Mouse (Mus musculus): Measurements from ENCODE around the gene Emp3.
"Not testable (repeated sequence)": the region's sequence is repeated elsewhere in the genome, so short reads cannot be mapped to it uniquely, and the experiment has no call there.

Emp3 gene

GRCm38 (mm10) chr7:45921242-45921621 is at the start of gene Emp3:
Emp3 (minus strand) TSS chr7:45921404.
- no peak for DNase-seq (ENCODE audit: low spot score)

GRCm38 (mm10) chr7:45956611-45957010 is 35.4 kb upstream of the Emp3 start:
- no peak for DNase-seq (ENCODE audit: low spot score)

DNA sequence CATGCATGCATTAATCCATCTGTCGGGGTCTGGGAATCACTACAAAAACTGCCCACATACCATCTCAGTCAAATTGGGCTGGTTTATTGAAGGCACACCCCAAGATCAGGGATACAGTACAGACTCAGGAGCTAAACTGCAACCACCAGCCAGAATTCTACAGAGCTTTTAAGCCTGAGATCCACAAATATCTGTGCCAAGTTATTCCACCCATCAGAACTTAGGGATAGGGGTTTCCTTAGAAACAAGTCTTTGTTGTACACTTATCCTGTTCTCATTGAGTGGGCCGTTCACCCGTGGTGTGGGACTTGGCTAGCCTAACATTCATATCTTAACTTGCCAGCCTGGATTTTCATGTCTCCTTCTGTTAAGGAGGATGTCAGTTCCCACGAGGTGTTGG is 27.9 kb upstream of the Emp3 start:
- DNase-seq (ENCODE audit: low spot score), result no peak

DNA sequence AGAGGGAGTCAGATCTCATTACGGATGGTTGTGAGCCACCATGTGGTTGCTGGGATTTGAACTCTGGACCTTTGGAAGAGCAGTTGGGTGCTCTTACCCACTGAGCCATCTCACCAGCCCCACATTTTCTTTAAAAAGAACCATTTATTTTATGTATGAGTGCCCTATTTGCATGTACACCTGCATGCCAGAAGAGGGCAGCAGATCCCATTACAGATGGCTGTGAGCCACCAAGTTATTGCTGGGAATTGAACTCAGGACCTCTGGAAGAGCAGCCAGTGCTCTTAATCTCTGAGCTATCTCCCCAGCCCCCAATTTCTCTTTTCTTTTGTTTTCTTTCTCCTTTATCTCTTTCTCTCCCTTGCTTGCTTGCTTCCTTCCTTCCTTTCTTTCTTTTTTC is 22.1 kb upstream of the Emp3 start:
- not testable (repeated sequence) for DNase-seq (ENCODE audit: low spot score)

DNA sequence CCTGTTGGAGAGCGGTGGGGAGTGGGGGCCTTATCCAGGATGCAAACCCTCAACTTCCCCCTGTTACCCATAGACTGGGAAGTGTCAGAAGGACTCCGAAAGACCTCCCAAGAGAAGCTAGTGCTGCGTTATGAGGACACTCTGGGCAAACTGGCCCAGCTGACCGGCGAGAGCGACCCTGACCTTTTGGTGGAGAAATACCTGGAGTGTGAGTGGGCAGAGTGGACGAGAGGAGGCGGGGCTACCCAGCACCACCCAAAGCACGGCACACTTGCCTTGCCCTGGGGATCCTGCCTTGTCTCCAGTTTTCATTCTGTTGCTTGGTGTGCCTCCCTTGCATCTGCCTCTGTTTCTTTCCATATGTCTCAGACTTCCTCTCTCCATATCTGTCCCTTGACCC is 20.8 kb upstream of the Emp3 start:
- DNase-seq (ENCODE audit: low spot score), result no peak

DNA sequence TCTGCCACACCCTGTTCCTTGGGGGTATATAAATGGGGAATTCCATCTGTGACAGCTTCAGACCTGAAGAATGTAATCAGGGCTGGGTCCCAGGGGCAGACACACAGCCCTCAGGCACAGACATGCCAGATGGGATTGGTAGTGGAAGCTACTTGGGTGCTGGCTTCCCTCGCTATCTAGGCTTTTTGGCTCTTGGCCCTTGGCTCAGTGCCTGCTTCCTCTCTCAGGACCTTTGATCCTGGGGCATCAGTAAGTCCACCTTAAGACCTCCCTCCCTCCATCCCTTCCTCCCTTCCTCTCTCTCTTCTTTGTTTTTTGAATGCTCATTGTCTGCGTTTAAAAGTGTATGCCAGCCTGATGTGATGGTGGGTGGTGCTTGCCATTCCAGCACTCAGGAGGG is 18.6 kb upstream of the Emp3 start:
- no peak for DNase-seq (ENCODE audit: low spot score)

- DNase-seq (ENCODE audit: low spot score), result peak; percentile 87
These were observed 13.9 kb upstream of the Emp3 start for GRCm38 (mm10) chr7:45935114-45935513.

DNA sequence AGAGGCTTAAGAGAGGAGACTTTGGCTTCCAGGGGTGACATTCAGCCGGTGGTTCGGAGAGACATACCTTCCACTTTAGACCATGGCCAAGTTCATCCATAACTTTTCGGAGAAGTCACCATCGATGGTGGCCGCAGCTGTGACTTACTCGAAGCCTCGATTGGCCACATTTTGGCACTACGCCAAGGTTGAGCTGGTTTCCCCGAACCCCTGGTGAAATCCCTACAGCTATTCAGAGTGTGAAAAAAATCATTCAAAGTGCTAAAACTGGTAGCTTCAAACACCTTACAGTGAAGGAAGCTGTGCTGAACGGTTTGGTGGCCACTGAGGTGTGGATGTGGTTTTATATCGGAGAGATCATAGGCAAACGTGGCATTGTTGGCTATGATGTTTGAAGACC is 12.6 kb upstream of the Emp3 start:
- DNase-seq (ENCODE audit: low spot score), result not testable (repeated sequence)

DNA sequence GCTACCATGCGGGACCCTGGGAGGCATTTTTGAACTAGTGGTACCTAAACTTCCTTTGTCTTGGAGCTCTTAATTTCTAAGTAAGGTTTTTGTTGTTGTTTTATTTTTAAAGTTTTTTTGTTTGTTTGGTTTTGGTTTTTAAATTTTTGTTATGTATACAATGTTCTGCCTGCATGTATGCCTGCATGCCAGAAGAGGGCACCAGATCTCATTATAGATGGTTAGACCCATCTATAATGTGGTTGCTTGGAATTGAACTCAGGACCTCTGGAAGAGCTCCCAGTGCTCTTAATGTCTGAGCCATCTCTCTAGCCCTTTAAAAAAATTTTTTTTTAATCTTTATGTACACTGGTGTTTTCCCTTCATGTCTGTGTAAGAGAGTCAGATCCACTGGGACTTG is 8.5 kb upstream of the Emp3 start:
- no peak for DNase-seq (ENCODE audit: low spot score)

- DNase-seq (ENCODE audit: low spot score), result no peak
These were observed 7.6 kb upstream of the Emp3 start for GRCm38 (mm10) chr7:45928626-45929295.

GRCm38 (mm10) chr7:45924429-45924816 is 3.2 kb upstream of the Emp3 start:
- DNase-seq (ENCODE audit: low spot score), result no peak

- DNase-seq (ENCODE audit: low spot score), result peak; percentile 83
These were observed 2.7 kb upstream of the Emp3 start, which contains the start of gene Ccdc114 for GRCm38 (mm10) chr7:45923762-45924428. Ccdc114 (plus strand) TSS chr7:45924072.

DNA sequence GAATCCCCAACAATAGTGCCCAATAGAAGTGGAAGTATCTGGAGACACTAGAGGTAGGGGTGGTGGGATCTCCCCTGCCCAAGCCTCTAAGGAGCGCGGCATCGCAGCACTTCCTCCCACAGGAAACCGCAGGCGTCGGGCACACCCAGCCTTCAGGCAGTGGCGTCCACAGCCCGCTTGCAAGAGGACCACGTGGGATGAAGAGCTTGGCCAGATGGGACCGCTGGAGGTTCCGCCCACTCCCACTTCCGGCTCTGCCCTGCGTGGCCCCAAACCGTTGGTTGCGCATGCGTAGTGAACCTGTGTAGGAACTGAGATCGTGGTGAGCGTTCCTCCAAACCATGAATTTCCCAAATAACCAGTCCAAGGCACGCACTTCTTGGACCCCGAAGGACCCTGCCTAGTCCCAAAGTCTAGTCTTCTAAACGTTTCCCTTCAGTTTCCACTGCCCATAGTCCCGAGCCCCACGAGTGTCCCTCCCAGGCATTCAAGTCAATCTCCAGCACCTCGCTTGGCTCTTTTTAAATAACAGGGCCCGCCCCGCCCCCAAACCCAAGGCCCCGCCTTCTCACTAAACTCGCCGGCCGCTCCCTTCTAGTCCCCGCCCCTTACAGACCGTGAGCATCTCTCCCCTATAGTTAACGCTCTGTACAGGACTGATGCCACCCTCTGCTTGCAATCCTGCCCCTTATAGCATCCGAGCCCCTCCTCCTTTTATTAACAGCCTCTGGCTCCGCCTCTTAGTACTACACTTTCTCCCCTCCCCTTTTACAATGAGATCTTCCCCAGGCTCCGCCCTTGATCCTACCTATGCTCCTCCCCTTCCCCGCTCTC is 1.9 kb upstream of the Emp3 start:
- DNase-seq (ENCODE audit: low spot score), result peak; percentile 98

DNA sequence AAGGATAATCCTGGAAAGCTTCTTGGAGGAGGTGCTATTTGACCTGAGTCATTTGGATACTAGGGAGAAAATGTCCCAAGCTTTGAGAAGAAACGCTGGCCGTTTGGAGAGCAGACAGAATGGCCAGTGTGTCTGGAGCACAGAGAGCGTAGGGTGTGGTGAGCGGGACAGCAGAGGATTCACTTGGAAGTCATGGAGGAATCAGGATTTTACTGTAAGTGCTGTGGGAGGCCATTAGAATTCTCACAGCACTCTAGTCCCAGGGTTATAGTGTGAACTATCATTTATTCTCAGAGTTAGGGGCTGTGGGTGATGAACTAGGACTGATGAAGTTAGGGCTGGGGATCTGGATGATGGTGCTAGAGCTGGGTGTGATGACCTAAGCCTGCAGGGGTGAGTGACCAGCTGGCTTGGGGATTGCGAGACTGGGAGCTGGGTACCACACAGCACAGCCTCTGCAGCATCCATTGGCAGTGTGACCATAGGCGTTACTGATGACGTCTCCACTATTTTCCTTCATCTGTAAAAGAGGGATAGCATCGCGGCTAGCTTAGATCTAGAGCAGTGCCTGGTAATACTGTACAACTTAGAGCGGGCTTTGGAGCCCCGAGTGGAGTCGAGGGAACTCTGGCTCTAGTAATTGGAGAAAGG is 871 bp upstream of the Emp3 start:
- DNase-seq (ENCODE audit: low spot score), result no peak

GRCm38 (mm10) chr7:45920583-45921241 is 492 bp downstream of the Emp3 start:
- no peak for DNase-seq (ENCODE audit: low spot score)

- no peak for DNase-seq (ENCODE audit: low spot score)
These were observed 1.4 kb downstream of the Emp3 start for GRCm38 (mm10) chr7:45919761-45920160.

DNA sequence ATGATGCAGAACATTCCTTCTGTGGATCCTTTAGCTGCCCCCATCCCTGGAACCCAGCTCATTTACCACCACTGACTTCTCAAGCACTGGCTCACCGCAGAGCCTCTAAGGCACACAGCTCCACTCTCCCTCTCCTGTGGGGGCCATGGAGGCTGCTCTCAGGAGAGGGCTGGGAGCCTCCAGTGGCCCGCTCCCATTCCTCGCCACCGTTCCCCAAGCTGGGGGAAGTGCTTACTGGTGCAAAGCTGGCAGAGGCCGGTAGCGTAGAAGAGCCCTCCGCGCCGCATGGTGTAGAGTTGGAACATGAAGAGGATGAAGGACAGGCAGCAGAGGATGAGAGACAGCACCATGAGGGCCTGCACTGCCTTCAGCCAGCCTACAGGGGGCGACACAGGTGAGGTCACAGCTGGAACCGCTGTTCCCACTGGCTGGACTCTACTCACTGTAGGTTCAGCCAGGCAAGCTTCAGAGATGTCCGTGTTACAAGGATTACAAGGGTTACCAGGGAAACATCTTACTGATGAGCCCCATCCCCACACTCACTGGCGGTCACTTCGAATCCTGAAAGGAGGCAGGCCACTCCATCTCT is 2.0 kb downstream of the Emp3 start:
- no peak for DNase-seq (ENCODE audit: low spot score)

GRCm38 (mm10) chr7:45917926-45918325 is 3.3 kb downstream of the Emp3 start:
- no peak for DNase-seq (ENCODE audit: low spot score)

- DNase-seq (ENCODE audit: low spot score), result no peak
These were observed 4.0 kb downstream of the Emp3 start for GRCm38 (mm10) chr7:45917004-45917704.

DNA sequence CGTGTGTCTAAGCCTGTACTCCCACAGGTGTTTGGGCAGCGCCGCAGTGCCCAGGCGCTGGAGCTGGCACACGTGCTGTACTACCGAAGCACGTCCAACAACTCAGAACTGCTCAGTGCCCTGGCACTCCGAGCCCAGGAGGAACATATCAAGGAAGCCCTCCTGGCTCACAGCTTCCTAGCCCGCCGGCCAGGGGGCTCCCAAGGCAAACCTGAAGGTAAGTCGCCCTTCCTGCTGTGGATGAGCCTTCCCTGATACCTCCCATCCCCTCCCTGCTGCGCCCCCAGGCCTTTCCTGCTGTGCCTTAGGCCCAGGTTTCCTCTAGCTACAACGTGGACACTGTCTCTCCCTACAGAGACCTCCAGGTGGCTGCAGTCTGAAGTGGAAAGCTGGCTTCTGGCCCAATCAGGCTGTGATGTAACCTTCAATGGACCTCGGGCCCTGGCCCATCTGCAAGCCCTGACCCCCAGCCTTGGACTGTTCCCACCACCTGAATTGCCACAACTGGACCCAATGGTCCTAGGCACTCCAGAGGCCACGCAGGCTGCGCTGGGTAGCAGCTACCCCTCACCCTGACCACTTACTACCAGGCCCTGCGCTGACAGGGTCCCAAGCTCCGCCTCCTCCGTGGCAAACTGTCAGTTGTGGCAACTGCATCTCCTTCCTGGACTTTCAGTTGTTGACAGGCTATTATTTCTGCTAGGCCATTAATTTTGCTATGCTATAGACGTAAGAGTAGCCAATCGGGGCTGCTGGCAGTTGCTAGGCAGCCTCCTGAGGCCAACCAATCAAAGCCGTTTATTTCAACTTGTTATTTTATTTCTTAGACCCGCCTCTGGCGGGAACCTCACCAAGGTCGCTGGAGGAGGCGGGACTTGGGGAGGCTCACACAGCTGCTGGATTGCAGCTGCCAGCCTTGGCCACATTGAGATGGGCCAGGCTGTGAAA is 4.9 kb downstream of the Emp3 start:
- peak; percentile 75 for DNase-seq (ENCODE audit: low spot score)
